Mouse (Mus musculus) heart, embryonic 16.5 days (tissue): ENCODE results near the gene Cox8a. TPM values are rescaled to one million over a fixed set of nuclear protein-coding genes. Genes with fewer than 3 reads are reported as not detected.

ENCODE experiments used
- ATAC-seq: fragments of 200-750 bp; cut with Nextera tagmentation; replicated peaks from 2 replicates; pipeline ENCODE4 v1.8.0; 2017; ENCODE audit warnings: moderate number of reproducible peaks; ENCODE audit not compliant: insufficient read depth, low FRiP score; ENCODE audit errors: extremely low read depth
- H3K27ac ChIP-seq: fragments of 300-500 bp; sonication (generic); 2 replicates; pipeline ENCODE4 v1.5.1; 2014; ENCODE audit warnings: mild to moderate bottlenecking, low read length, control low read depth, moderate library complexity
- H3K27me3 ChIP-seq: fragments of 300-500 bp; sonication (generic); 2 replicates; pipeline ENCODE4 v1.6.1; 2014; ENCODE audit warnings: low read length, mixed read lengths; ENCODE audit not compliant: control insufficient read depth, insufficient read depth
- H3K36me3 ChIP-seq: fragments of 300-500 bp; sonication (generic); 2 replicates; pipeline ENCODE4 v1.6.1; 2014; ENCODE audit not compliant: control insufficient read depth, insufficient read depth
- H3K4me1 ChIP-seq: fragments of 300-500 bp; sonication (generic); 2 replicates; pipeline ENCODE4 v1.6.1; 2014; ENCODE audit warnings: low read length, mixed read lengths; ENCODE audit not compliant: control insufficient read depth, insufficient read depth
- H3K4me2 ChIP-seq: fragments of 300-500 bp; sonication (generic); 2 replicates; pipeline ENCODE4 v1.6.1; 2014; ENCODE audit warnings: low read depth, mild to moderate bottlenecking, control low read depth, low read length
- H3K4me3 ChIP-seq: fragments of 300-500 bp; sonication (generic); 2 replicates; pipeline ENCODE4 v1.5.1; 2014; ENCODE audit warnings: mild to moderate bottlenecking, control low read depth, low read length
- H3K9ac ChIP-seq: fragments of 300-500 bp; sonication (generic); 2 replicates; pipeline ENCODE4 v1.6.1; 2014; ENCODE audit warnings: low read length, control low read depth
- H3K9me3 ChIP-seq: fragments of 300-500 bp; sonication (generic); replicated peaks from 2 replicates; pipeline ENCODE4 v1.6.1; 2016; ENCODE audit warnings: low read length; ENCODE audit not compliant: control insufficient read depth
- WGBS: fragments of 180-500 bp; shearing (Covaris S2); extraction: QIAGEN DNeasy Blood & Tissue Kit; methylation state at CpG from one replicate; pipeline ENCODE4 v1.1.7; 2014; 5-methylcytosine and 5-hydroxymethylcytosine counted together
- polyA plus RNA-seq: library from polyadenylated mRNA; unstranded; fragments of >200 nt; fragmentation: Nextera tagmentation; extraction: Ambion mirVana; gene quantifications from 2 replicates; pipeline ENCODE4 v1.2.1, GENCODE M21; 2015

The Cox8a gene
- polyA plus RNA-seq, 1 experiment from 2014 or later, result 2,285 TPM

DNA sequence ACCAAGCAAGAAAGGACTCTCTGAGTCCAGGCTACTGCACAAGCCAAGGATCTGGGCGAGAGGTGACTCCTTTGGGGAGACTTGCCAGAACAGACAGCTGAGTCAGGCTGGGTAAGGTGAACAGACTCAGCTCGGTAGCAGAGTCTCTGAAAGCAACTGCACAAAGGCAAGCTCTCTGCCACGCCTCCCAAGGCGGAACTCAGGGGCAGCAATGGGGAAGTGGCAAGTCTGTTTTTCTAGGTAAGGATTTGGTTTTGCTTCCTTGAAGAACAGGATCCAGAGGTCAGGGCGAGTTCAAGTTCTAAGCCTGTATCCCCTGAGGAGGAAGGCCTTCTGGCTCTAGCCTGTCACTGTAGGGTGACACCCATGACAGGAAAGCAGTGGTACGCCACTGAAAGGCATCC is 9.1 kb upstream of the Cox8a start:
- no peak overlapping the region for H3K9ac ChIP-seq
- no peak for ATAC-seq
- WGBS, result 74% methylated on average over 6 of the region's 6 CpGs
- H3K36me3 ChIP-seq, result peaks cover 51% of the 10 kb centered on the region
- no peak overlapping the region for H3K27ac ChIP-seq
- H3K4me1 ChIP-seq, result no peaks in the 10 kb centered on the region
- no peak overlapping the region for H3K4me3 ChIP-seq
- H3K27me3 ChIP-seq, result no peaks in the 10 kb centered on the region
- H3K9me3 ChIP-seq, result no peaks in the 10 kb centered on the region
- H3K4me2 ChIP-seq, result no peak overlapping the region

DNA sequence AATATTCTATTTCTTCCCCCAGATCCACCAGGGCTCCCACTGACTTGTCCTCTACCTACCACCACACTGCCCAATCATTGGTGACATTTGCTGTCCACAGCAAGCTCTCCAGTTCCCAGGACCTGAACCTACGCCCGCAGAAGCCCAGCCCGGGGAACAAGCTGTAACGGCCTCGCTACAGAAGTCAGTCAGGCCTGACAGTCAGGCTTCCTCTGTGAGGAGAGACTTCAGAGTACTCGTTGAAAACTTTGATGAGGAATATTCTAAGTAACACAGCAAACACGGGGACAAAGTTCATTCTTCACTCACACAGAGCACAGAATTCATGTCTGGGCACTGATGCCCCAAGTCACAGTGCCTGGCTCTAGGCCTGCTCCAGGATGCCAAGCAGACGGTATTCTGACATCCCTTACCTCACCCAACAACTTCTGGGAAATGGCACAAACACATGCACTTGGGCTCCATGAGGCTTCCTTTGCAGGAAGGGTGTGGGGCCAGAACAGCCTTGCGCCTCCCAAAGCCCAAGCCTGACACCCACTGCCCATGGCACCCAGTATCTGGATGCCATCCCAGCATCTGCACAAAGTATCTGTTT is 7.8 kb upstream of the Cox8a start:
- Histone ChIP-seq H3K4me2 (no peak overlapping the region), H3K36me3 (peaks cover 40% of the 10 kb centered on the region), H3K4me3 (no peak overlapping the region), H3K27ac (no peak overlapping the region), H3K9me3 (no peaks in the 10 kb centered on the region), H3K9ac (no peak overlapping the region), H3K4me1 (no peaks in the 10 kb centered on the region), H3K27me3 (no peaks in the 10 kb centered on the region)
- WGBS, result 86% methylated on average over 9 of the region's 9 CpGs
- no peak for ATAC-seq

DNA sequence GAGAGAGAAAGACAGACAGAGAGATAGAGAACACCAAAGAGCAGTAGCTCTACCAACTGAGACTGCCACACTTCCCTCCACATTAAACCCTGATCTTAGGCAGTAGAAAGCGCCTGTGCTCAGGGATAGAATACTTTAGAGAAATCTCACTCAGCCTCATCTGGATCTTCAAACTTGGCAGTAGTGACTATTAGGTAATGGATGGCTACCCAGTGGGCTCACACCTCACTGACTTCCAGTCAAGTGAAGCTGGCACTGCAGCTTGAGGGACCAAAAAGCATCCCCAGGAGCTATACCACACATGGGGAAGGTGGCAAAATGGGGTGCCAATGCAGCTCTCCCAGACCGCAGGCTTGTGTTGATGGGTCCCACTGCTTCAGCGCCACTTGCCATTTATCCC is 6.8 kb upstream of the Cox8a start:
- Histone ChIP-seq H3K9me3 (no peaks in the 10 kb centered on the region), H3K4me1 (no peaks in the 10 kb centered on the region), H3K9ac (no peak overlapping the region), H3K27me3 (no peaks in the 10 kb centered on the region), H3K4me3 (no peak overlapping the region), H3K27ac (no peak overlapping the region), H3K36me3 (peaks cover 31% of the 10 kb centered on the region), H3K4me2 (no peak overlapping the region)
- WGBS, result 81% methylated on average over 3 of the region's 3 CpGs
- no peak for ATAC-seq

GRCm38 (mm10) chr19:7223488-7223887 is 6.1 kb upstream of the Cox8a start:
- no peak overlapping the region for H3K27ac ChIP-seq
- no peak overlapping the region for H3K9ac ChIP-seq
- H3K4me2 ChIP-seq, result no peak overlapping the region
- no peak for ATAC-seq
- H3K36me3 ChIP-seq, result peaks cover 25% of the 10 kb centered on the region
- no peaks in the 10 kb centered on the region for H3K4me1 ChIP-seq
- no peaks in the 10 kb centered on the region for H3K9me3 ChIP-seq
- no peaks in the 10 kb centered on the region for H3K27me3 ChIP-seq
- no peak overlapping the region for H3K4me3 ChIP-seq

- Histone ChIP-seq H3K9me3 (no peaks in the 10 kb centered on the region), H3K27me3 (no peaks in the 10 kb centered on the region), H3K4me3 (no peak overlapping the region), H3K4me1 (peaks cover 3% of the 10 kb centered on the region; the same call in 1 of the 2 replicates), H3K36me3 (peaks cover 13% of the 10 kb centered on the region), H3K27ac (no peak overlapping the region), H3K9ac (no peak overlapping the region), H3K4me2 (no peak overlapping the region)
- WGBS, result 83% methylated on average over 6 of the region's 6 CpGs
- ATAC-seq, result no peak
Observed at GRCm38 (mm10) chr19:7222196-7222595, 4.8 kb upstream of the Cox8a start.

- no peak for ATAC-seq
Observed at GRCm38 (mm10) chr19:7218753-7219152, 1.3 kb upstream of the Cox8a start.

GRCm38 (mm10) chr19:7217926-7218267 is 481 bp upstream of the Cox8a start:
- ATAC-seq, result no peak
- H3K9me3 ChIP-seq, result no peaks in the 10 kb centered on the region
- H3K4me1 ChIP-seq, result peaks cover 30% of the 10 kb centered on the region
- H3K36me3 ChIP-seq, result peaks cover 16% of the 10 kb centered on the region
- H3K27me3 ChIP-seq, result no peaks in the 10 kb centered on the region
- H3K4me3 ChIP-seq, result peak overlapping the region; percentile 82
- 12% methylated on average over 6 of the region's 6 CpGs for WGBS
- H3K27ac ChIP-seq, result 0 out of 2 replicates have a peak overlapping the region, but pooled peaks have one; percentile 19
- peak overlapping the region; percentile 44; the same call in 1 of the 2 replicates for H3K9ac ChIP-seq
- peak overlapping the region; percentile 69 for H3K4me2 ChIP-seq

More at GRCm38 (mm10) chr19:7218753-7219152, 1.3 kb upstream of the Cox8a start:
- Histone ChIP-seq H3K9me3 (no peaks in the 10 kb centered on the region), H3K36me3 (peaks cover 12% of the 10 kb centered on the region), H3K4me2 (no peak overlapping the region), H3K4me1 (peaks cover 30% of the 10 kb centered on the region), H3K9ac (no peak overlapping the region), H3K27ac (no peak overlapping the region), H3K4me3 (no peak overlapping the region), H3K27me3 (no peaks in the 10 kb centered on the region)
- 95% methylated on average over 5 of the region's 5 CpGs for WGBS

DNA sequence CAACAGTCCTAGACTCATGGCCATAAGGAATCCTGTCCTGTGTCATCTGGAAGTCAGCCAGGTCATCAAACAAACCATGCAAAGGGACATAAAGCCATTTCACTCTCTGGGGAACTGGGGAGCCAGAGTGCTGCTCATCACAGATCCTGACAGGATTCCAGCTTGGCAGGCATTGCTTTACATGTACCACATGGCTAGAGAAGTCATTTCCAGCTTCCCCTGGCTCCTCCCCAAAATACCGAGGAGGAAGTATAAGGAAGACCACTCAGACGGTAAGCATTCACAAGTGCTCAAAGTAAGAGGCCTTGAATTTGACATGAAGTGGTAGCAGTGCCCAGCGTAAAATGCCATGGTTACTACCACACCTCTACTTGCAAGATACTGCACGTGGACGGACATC is 2.9 kb downstream of the Cox8a start:
- 59% methylated on average over 5 of the region's 5 CpGs for WGBS
- Histone ChIP-seq H3K36me3 (peaks cover 21% of the 10 kb centered on the region), H3K9me3 (no peaks in the 10 kb centered on the region), H3K9ac (no peak overlapping the region), H3K27me3 (no peaks in the 10 kb centered on the region), H3K4me3 (peak overlapping the region; percentile 15), H3K4me1 (peaks cover 30% of the 10 kb centered on the region), H3K27ac (no peak overlapping the region), H3K4me2 (peak overlapping the region; percentile 77)
- no peak for ATAC-seq

GRCm38 (mm10) chr19:7213010-7213409 is 4.4 kb downstream of the Cox8a start:
- H3K36me3 ChIP-seq, result peaks cover 21% of the 10 kb centered on the region
- no peak overlapping the region for H3K4me2 ChIP-seq
- H3K27ac ChIP-seq, result no peak overlapping the region
- no peak overlapping the region for H3K9ac ChIP-seq
- H3K9me3 ChIP-seq, result no peaks in the 10 kb centered on the region
- H3K4me3 ChIP-seq, result no peak overlapping the region
- no peaks in the 10 kb centered on the region for H3K27me3 ChIP-seq
- no peak for ATAC-seq
- 86% methylated on average over 3 of the region's 3 CpGs for WGBS
- peaks cover 30% of the 10 kb centered on the region for H3K4me1 ChIP-seq
